Mouse (Mus musculus) midbrain, embryonic 13.5 days (tissue): ENCODE measurements around the gene Prss28. TPM values are rescaled to one million over a fixed set of nuclear protein-coding genes. Genes with fewer than 3 reads are reported as not detected.

Experiments used
- ATAC-seq: fragments of 200-750 bp; cut with Nextera tagmentation; 2 replicates; pipeline ENCODE4 v1.8.0; 2017; ENCODE audit warnings: mild to moderate bottlenecking, moderate TSS enrichment, moderate library complexity
- H3K27ac ChIP-seq: fragments of 300-500 bp; sonication (generic); 2 replicates; pipeline ENCODE4 v1.5.1; 2015; ENCODE audit warnings: inconsistent platforms, mild to moderate bottlenecking, moderate library complexity
- H3K27me3 ChIP-seq: fragments of 300-500 bp; sonication (generic); 2 replicates; pipeline ENCODE4 v1.6.1; 2015; ENCODE audit warnings: mild to moderate bottlenecking, inconsistent platforms
- H3K36me3 ChIP-seq: fragments of 300-500 bp; sonication (generic); 2 replicates; pipeline ENCODE4 v1.6.1; 2015; ENCODE audit warnings: mild to moderate bottlenecking, inconsistent platforms
- H3K4me1 ChIP-seq: fragments of 300-500 bp; sonication (generic); replicated peaks from 2 replicates; pipeline ENCODE4 v1.6.1; 2015; ENCODE audit warnings: inconsistent platforms
- H3K4me2 ChIP-seq: fragments of 300-500 bp; sonication (generic); replicated peaks from 2 replicates; pipeline ENCODE4 v1.6.1; 2015; ENCODE audit warnings: moderate library complexity, mild to moderate bottlenecking, inconsistent platforms
- H3K4me3 ChIP-seq: fragments of 300-500 bp; sonication (generic); replicated peaks from 2 replicates; pipeline ENCODE4 v1.5.1; 2015; ENCODE audit warnings: mild to moderate bottlenecking, inconsistent platforms
- H3K9ac ChIP-seq: fragments of 300-500 bp; sonication (generic); replicated peaks from 2 replicates; pipeline ENCODE4 v1.6.1; 2015; ENCODE audit warnings: mild to moderate bottlenecking, inconsistent platforms
- H3K9me3 ChIP-seq: fragments of 300-500 bp; sonication (generic); 2 replicates; pipeline ENCODE4 v1.6.1; 2016; ENCODE audit warnings: mild to moderate bottlenecking, inconsistent platforms
- WGBS: fragments of 180-500 bp; shearing (Covaris S2); methylation state at CpG from one replicate; pipeline ENCODE4 v1.1.7; 2015; 5-methylcytosine and 5-hydroxymethylcytosine counted together
- polyA plus RNA-seq: library from polyadenylated mRNA; unstranded; fragments of >200 nt; fragmentation: Nextera tagmentation; extraction: Ambion mirVana; gene quantifications from 2 replicates; pipeline ENCODE4 v1.2.1, GENCODE M21; 2015

Prss28 gene
- polyA plus RNA-seq, 1 experiment from 2014 or later = not detected

DNA sequence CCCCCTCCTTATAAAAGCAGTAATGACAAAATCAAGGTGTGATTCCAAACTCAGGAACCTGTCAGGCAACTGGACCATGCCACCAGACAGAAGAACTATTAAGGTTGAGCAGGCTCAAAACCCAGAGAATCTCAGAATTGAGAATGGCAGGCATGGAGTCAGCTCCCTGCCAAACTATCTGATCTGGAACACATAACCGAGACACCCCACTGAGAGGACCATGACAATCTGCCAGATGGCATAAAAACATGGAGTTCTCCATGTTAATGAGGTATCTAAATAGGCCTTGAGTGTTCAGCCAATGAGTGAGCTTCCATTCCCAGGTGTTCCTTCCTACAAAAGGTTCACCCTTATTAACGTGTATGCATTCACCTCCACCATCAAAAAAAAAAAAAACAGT, 52.8 kb downstream of the Prss28 start:
- H3K4me2 ChIP-seq = no peak overlapping the region
- no peak overlapping the region for H3K9ac ChIP-seq
- H3K27ac ChIP-seq = no peak overlapping the region
- 71% methylated on average over 2 of the region's 2 CpGs for WGBS
- no peak overlapping the region for H3K4me3 ChIP-seq
- no peak for ATAC-seq
- H3K4me1 ChIP-seq = no peaks in the 10 kb centered on the region
- H3K36me3 ChIP-seq = no peaks in the 10 kb centered on the region
- no peaks in the 10 kb centered on the region for H3K27me3 ChIP-seq
- H3K9me3 ChIP-seq = no peaks in the 10 kb centered on the region

Other genes starting within 250 kb of the Prss28 start
- gene Tmem204, start 225.1 kb upstream of the Prss28 start, polyA plus RNA-seq = 9.4 and 10.8 TPM in 2 replicates
- gene Telo2, start 192.7 kb upstream of the Prss28 start, polyA plus RNA-seq = 45.3 and 48.0 TPM in 2 replicates
- gene Ptx4, start 187.9 kb upstream of the Prss28 start, polyA plus RNA-seq = not detected in 2 replicates
- 29.1 and 29.7 TPM in 2 replicates for gene Clcn7, start 175.3 kb upstream of the Prss28 start, polyA plus RNA-seq
- gene Ccdc154, start 146.2 kb upstream of the Prss28 start, polyA plus RNA-seq = not detected in 2 replicates
- not detected in 2 replicates for gene Gm38655, start 133.2 kb upstream of the Prss28 start, polyA plus RNA-seq
- gene BC003965, start 124.1 kb upstream of the Prss28 start, polyA plus RNA-seq = 36.1 and 37.1 TPM in 2 replicates
- gene Unkl, start 120.2 kb upstream of the Prss28 start, polyA plus RNA-seq = 13.0 and 13.4 TPM in 2 replicates
- gene Gnptg, start 68.5 kb upstream of the Prss28 start, polyA plus RNA-seq = 86.0 and 90.4 TPM in 2 replicates
- 61.1 and 63.1 TPM in 2 replicates for gene Tsr3, start 68.5 kb upstream of the Prss28 start, polyA plus RNA-seq
- gene Baiap3, start 52.3 kb upstream of the Prss28 start, polyA plus RNA-seq = 8.7 and 9.2 TPM in 2 replicates
- 672 and 679 TPM in 2 replicates for gene Ube2i, start 34.0 kb upstream of the Prss28 start, polyA plus RNA-seq
- gene Prss34, start 10.3 kb upstream of the Prss28 start, polyA plus RNA-seq = not detected in 2 replicates
- not detected in 2 replicates for gene Prss29, start 10.0 kb downstream of the Prss28 start, polyA plus RNA-seq
- not detected in 2 replicates for gene Tpsab1, start 36.9 kb downstream of the Prss28 start, polyA plus RNA-seq
- gene Tpsb2, start 57.7 kb downstream of the Prss28 start, polyA plus RNA-seq = not detected in 2 replicates
- gene Tpsg1, start 60.6 kb downstream of the Prss28 start, polyA plus RNA-seq = 1.1 TPM in 1 of 2 replicates, not detected in the other
- gene Cacna1h, start 125.1 kb downstream of the Prss28 start, polyA plus RNA-seq = 8.6 and 11.5 TPM in 2 replicates
- gene Tekt4, start 146.0 kb downstream of the Prss28 start, polyA plus RNA-seq = 0.50 and 0.81 TPM in 2 replicates
- gene Sstr5, start 188.6 kb downstream of the Prss28 start, polyA plus RNA-seq = 0.15 and 0.24 TPM in 2 replicates